Mouse (Mus musculus) ES-Bruce4 (cell line): Measurements from ENCODE around the gene Syt5. TPM values are rescaled to one million over a fixed set of nuclear protein-coding genes. Genes with fewer than 3 reads are reported as not detected.

Source experiments
- H3K27ac ChIP-seq: 2 replicates; pipeline ENCODE4 v1.5.1; 2012; ENCODE audit warnings: low read length, inconsistent platforms; ENCODE audit not compliant: insufficient read depth
- H3K27me3 ChIP-seq: 2 replicates; pipeline ENCODE4 v1.6.1; 2012; ENCODE audit warnings: mild to moderate bottlenecking, low read length, inconsistent platforms; ENCODE audit not compliant: control insufficient read depth, poor library complexity, insufficient read depth, severe bottlenecking
- H3K36me3 ChIP-seq: 2 replicates; pipeline ENCODE4 v1.6.1; 2012; ENCODE audit warnings: inconsistent platforms, mild to moderate bottlenecking, low read length, moderate library complexity; ENCODE audit not compliant: control insufficient read depth, poor library complexity, insufficient read depth, severe bottlenecking
- H3K4me1 ChIP-seq: one replicate; pipeline ENCODE4 v1.8.1; 2011; ENCODE audit warnings: low read length; ENCODE audit not compliant: control insufficient read depth, insufficient read depth
- H3K4me3 ChIP-seq: 2 replicates; pipeline ENCODE4 v1.5.1; 2011; ENCODE audit warnings: low read depth, mild to moderate bottlenecking, low read length
- H3K9ac ChIP-seq: 2 replicates; pipeline ENCODE4 v1.6.1; 2012; ENCODE audit warnings: low read depth, mild to moderate bottlenecking, inconsistent platforms; ENCODE audit not compliant: poor library complexity, severe bottlenecking
- H3K9me3 ChIP-seq: replicated peaks from 2 replicates; pipeline ENCODE4 v1.6.1; 2012; ENCODE audit warnings: mild to moderate bottlenecking, low read length, inconsistent platforms; ENCODE audit not compliant: control insufficient read depth, poor library complexity, insufficient read depth, severe bottlenecking
- CTCF ChIP-seq: IDR thresholded peaks from one replicate; pipeline ENCODE4 v1.8.1; 2011; ENCODE audit warnings: low read depth, low read length
- EP300 ChIP-seq: IDR thresholded peaks from 2 replicates; pipeline ENCODE4 v1.6.1; 2011; ENCODE audit warnings: low read depth, low read length; ENCODE audit not compliant: insufficient read depth
- POLR2A ChIP-seq: IDR thresholded peaks from one replicate; pipeline ENCODE4 v1.8.1; 2011; ENCODE audit warnings: low read length; ENCODE audit not compliant: insufficient read depth
- polyA plus RNA-seq: library from polyadenylated mRNA; stranded (reverse); fragments of >200 nt; gene quantifications from 2 replicates; pipeline ENCODE4 v1.2.4, GENCODE M21; 2011; ENCODE audit warnings: low read depth; ENCODE audit not compliant: missing spikeins, insufficient read depth, insufficient read length

The Syt5 gene
- polyA plus RNA-seq, 1 experiment: 4.9 TPM

DNA sequence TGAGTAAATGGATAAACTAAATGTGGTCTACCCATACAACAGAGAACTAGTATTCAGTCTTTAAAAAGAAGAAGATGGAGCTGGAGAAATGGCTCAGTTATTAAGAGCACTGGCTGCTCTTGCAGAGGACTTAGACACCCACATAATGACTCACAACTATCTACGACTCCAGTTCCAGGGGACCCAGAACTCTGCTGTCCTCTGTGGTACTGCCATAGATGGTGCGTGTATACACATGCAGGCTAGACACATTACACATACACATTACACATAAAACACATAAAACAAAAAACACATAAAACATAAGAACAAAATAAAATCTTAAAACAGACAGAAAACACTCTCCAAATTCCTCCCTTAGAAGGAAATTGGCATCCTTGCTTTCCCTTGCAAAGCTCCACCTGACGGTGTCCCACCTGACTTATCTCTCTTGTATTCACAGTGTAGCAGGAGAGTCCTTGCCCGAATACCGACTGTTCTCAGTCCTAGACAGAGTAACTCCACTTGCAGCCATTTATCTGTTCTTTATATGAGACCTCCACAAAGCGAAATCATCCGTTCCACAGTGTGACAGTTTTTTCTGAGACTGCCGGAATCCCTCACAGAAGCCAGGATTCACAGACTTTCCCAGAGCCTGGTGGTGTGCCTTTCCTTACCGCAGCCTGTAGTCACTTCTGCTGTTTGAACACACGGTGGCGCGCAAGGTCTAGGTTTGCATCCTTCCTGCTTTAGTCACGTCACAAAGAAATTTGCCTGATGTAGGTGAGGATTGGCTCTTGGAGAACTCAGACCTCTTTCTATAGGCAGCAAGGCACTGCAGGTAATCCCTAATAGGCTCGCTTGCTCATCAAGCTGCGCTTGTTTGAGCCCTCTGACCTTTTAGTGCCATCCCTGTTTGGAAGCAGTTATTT lies 9.2 kb upstream of the Syt5 start:
- Histone ChIP-seq H3K9me3 (no peaks in the 10 kb centered on the region), H3K27ac (no peak overlapping the region), H3K4me3 (no peak overlapping the region), H3K36me3 (no peaks in the 10 kb centered on the region), H3K4me1 (no peaks in the 10 kb centered on the region), H3K27me3 (no peaks in the 10 kb centered on the region), H3K9ac (no peak overlapping the region)
- TF ChIP-seq POLR2A (no peak), CTCF (peak; percentile 91)

- Histone ChIP-seq H3K9me3 (no peaks in the 10 kb centered on the region), H3K9ac (no peak overlapping the region), H3K27me3 (no peaks in the 10 kb centered on the region), H3K4me1 (no peaks in the 10 kb centered on the region), H3K4me3 (peak overlapping the region; percentile 34), H3K27ac (no peak overlapping the region), H3K36me3 (no peaks in the 10 kb centered on the region)
- no peak for TF ChIP-seq POLR2A
- no peak for TF ChIP-seq EP300
- TF ChIP-seq CTCF: no peak
These were observed 680 bp downstream of the Syt5 start for GRCm38 (mm10) chr7:4546591-4547131.

GRCm38 (mm10) chr7:4546050-4546449 lies 1.3 kb downstream of the Syt5 start:
- TF ChIP-seq EP300: no peak
- TF ChIP-seq POLR2A: no peak
- no peak for TF ChIP-seq CTCF
- Histone ChIP-seq H3K4me1 (no peaks in the 10 kb centered on the region), H3K27ac (no peak overlapping the region), H3K36me3 (no peaks in the 10 kb centered on the region), H3K9ac (no peak overlapping the region), H3K9me3 (no peaks in the 10 kb centered on the region), H3K27me3 (no peaks in the 10 kb centered on the region), H3K4me3 (no peak overlapping the region; the same call in 1 of the 2 replicates)

DNA sequence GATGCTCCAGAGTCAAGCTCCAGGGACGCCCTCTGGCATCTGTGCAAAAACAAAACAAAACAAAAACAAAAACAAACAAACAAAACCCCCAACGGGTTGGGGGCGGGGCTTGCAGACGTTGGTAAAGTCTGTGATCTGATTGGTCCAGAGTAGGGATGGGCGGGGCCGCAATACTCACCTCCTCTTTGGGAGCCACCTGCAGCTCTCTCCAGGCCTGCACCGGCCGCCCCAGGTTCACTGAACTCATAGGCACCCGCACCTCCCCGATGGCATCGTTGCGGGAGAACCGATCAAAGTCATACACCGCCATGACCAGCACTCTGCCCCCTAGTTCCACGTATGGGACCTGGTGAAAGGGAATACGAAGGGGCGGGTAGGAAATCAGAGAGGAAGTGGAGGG lies 5.3 kb downstream of the Syt5 start:
- H3K27me3 ChIP-seq: no peaks in the 10 kb centered on the region
- H3K9ac ChIP-seq: peak overlapping the region; percentile 36; the same call in 1 of the 2 replicates
- H3K9me3 ChIP-seq: no peaks in the 10 kb centered on the region
- no peak overlapping the region for H3K27ac ChIP-seq
- H3K4me1 ChIP-seq: no peaks in the 10 kb centered on the region
- TF ChIP-seq EP300 (no peak), CTCF (no peak), POLR2A (peak; percentile 62)
- no peaks in the 10 kb centered on the region for H3K36me3 ChIP-seq
- H3K4me3 ChIP-seq: peak overlapping the region; percentile 75

DNA sequence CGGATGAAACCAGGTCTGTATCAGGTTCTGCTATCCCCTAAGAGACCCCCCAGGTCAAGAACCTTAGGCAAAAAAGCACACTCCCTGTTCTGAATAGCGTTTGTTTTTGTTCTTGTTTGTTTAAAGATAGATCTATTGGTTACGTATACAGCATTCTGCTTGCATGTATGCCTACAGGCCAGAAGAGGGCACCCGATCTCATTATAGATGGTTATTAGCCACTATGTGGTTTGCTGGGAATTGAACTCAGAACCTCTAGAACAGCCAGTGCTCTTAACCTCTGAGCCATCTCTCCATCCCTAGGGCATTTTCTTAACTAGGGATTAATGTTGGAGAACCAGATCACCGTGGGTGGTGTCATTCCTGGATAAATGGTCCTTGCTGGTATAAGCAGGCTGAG lies 6.0 kb downstream of the Syt5 start:
- Histone ChIP-seq H3K9me3 (no peaks in the 10 kb centered on the region), H3K4me1 (peaks cover 2% of the 10 kb centered on the region), H3K27ac (no peak overlapping the region), H3K36me3 (no peaks in the 10 kb centered on the region), H3K9ac (no peak overlapping the region), H3K27me3 (no peaks in the 10 kb centered on the region), H3K4me3 (no peak overlapping the region)
- TF ChIP-seq EP300 (no peak), POLR2A (no peak), CTCF (no peak)

DNA sequence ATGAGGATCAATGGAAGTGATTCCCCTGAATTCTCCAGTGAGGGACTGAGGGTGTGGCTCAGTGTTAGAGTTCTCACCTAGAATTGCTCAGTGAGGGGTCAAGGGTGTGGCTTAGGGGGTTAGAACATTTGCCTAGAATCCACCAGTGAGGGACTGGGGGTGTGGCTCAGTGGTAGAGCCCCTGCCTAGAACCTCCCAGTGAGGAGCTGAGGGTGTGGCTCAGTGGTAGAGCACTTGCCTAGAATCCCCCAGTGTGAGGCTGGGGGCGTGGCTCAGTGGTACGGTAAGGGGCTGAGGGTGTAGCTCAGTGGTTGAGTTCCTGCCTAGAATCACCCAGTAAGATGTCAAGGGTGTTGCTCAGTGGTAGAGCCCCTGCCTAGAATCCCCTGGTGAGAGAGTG lies 8.3 kb downstream of the Syt5 start:
- H3K4me3 ChIP-seq: no peak overlapping the region
- no peaks in the 10 kb centered on the region for H3K27me3 ChIP-seq
- TF ChIP-seq CTCF: no peak
- no peak for TF ChIP-seq POLR2A
- TF ChIP-seq EP300: no peak
- no peaks in the 10 kb centered on the region for H3K36me3 ChIP-seq
- H3K9ac ChIP-seq: no peak overlapping the region
- peaks cover 4% of the 10 kb centered on the region for H3K4me1 ChIP-seq
- no peak overlapping the region for H3K27ac ChIP-seq
- no peaks in the 10 kb centered on the region for H3K9me3 ChIP-seq
